Mouse (Mus musculus): ENCODE data around the gene Gm21915.

The Gm21915 gene

GRCm38 (mm10) chr9:40670313-40670712, at the start of gene Gm21915:
TSS of gene Gm21915 (plus strand) at chr9:40670613.
- no peak for DNase-seq (ENCODE audit: low read depth, low spot score)

DNA sequence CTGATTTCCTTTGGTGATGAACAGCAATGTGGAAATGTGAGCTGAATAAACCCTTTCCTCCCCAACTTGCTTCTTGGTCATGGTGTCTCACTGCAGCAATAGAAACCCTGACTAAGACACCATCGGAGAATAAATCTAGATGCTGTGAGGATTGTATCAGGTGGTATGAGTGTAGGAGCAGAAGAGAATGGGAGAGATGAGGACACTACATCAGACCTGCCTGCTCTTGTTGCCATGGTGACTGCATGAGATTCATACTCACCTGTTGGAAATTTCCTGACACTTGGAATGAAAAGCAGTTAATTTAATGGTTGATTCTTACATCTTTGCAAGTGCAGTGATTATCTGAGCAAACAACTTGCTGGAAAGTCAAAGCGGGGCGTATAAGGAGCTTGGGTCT, 48.1 kb upstream of the Gm21915 start:
- DNase-seq (ENCODE audit: low read depth, low spot score): no peak

GRCm38 (mm10) chr9:40622793-40623192, 47.6 kb upstream of the Gm21915 start:
- no peak for DNase-seq (ENCODE audit: low read depth, low spot score)

DNA sequence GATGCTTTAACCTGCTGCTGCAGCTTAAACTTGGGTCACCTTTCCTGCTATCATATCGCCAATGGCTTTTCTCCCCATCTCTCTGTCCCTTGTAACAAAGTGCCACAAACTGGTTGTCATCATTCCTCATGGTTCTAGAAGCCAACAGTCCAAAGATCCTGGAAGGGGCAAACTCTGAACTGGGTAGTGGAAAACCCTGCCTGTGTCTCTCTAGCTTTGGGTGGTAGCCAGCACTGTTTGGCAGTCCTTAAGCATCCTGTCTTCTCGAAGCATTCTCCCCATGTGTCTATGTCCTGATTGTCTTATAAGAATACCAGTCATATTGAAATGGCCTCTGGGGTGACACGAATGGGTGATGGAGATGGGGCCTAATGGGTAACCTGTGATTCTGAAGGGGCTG, 45.1 kb upstream of the Gm21915 start:
- DNase-seq (ENCODE audit: low read depth, low spot score): no peak

DNA sequence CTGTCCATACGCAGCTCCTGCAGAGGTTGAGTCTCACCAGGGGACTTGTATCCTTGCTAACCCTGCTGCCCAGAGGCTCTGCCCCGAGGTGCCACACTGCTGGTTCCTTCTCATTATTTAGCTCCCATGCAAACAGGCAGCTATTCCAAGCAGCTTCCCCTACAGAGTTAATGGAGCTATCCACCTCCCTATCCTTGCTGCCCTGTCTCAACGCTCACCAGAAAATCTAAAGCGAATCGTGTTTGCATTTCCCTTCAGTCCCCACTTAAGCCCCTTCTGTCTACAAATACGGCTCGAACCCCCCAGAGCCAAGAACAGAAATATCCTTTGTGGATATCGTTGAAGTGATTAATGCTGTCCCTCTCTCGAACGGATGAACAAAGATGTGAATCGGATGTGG, 43.8 kb upstream of the Gm21915 start:
- DNase-seq (ENCODE audit: low read depth, low spot score): no peak

GRCm38 (mm10) chr9:40627146-40627713, 43.2 kb upstream of the Gm21915 start:
- DNase-seq (ENCODE audit: low read depth, low spot score): no peak

- DNase-seq (ENCODE audit: low read depth, low spot score): no peak
These were observed 42.0 kb upstream of the Gm21915 start for GRCm38 (mm10) chr9:40628130-40629069.

DNA sequence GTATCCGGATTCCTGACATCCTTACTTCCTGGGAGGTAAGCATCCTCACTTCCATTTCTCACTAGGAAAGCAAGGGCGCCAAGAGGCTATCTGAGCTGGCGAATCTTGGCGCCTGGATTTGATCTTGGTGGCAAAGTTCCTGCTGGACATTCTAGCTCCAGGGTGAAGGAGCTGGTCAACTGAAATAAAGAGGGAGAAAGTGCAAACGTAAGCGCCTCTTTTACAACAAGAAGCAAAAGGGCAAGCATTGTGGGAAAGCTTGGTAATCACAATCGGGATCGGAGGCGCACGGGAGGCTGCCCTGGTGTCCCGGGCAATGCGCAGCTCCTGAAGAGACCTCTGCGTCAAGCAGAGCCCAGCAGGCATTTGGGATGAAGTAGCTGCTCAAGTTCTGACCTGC, 41.0 kb upstream of the Gm21915 start:
- DNase-seq (ENCODE audit: low read depth, low spot score): no peak

- DNase-seq (ENCODE audit: low read depth, low spot score): no peak
These were observed 39.3 kb upstream of the Gm21915 start for GRCm38 (mm10) chr9:40631101-40631500.

DNA sequence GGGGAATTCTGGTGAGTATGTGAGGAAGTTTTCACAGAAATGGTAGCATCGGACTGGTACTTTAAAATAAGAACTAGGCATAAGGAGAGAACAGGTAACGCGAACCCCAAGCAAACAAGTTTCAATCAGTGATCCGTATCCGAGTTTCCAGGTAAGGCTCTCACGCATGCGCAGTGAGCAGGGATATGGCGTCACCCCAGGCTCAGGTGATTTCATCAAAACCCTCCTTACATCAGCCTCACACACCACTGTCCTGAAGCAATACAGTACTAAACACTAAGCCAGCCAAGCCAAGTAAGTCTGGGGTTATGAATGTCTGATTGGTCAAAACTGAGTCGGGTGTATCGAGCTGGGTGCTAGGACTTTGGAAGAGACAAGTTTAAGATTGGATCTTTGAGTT, 38.9 kb upstream of the Gm21915 start:
- no peak for DNase-seq (ENCODE audit: low read depth, low spot score)

DNA sequence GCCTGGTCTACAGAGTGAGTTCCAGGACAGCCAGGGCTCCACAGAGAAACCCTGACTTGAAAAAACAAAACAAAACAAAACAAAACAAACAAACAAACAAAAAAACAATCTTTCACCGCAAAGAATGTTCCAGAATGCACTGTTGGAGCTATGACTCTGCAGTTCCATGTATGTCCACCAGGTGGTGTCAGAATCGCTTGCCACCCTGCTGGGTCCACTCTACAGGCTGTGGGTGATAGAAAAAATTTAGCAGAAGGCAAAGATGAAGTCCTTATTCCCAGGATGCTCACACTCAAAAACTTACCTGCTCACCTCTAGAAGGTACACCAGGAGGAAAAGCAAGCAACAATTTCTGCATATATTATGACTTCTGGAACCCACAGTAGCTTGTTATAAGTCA, 34.4 kb upstream of the Gm21915 start:
- peak; percentile 36 for DNase-seq (ENCODE audit: low read depth, low spot score)

DNA sequence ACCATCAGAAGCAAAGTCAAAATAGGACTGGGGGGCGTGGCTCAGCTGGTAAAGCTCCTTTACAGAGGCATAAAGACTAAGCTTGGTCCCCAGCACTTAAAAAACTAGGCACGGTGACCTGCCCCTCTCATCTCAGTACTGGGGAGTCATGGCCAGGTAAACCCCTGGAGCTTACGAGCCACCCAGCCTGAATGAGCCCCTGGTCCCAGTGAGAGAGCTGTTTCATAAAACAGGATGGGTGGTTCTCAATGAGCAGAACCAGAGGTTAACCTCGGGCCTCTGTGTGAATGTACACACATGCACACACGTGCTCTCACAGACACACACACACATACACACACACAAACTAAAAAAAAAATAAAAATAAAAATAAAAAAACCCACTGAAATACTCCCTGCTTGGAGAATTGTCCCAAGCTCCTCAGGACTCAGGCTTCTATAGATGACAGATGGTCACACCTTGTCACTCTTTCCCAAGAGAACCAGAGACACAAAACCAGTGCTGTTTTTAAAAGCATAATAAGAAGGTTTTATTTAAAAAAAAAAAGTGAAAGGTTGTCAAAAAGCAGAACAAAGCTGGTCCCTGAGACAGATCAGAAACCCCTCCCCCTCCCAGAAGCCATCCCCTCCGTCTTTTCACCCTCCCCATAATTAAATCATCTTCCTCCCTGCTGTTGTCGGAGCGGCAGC, 32.6 kb upstream of the Gm21915 start:
- DNase-seq (ENCODE audit: low read depth, low spot score): no peak

DNA sequence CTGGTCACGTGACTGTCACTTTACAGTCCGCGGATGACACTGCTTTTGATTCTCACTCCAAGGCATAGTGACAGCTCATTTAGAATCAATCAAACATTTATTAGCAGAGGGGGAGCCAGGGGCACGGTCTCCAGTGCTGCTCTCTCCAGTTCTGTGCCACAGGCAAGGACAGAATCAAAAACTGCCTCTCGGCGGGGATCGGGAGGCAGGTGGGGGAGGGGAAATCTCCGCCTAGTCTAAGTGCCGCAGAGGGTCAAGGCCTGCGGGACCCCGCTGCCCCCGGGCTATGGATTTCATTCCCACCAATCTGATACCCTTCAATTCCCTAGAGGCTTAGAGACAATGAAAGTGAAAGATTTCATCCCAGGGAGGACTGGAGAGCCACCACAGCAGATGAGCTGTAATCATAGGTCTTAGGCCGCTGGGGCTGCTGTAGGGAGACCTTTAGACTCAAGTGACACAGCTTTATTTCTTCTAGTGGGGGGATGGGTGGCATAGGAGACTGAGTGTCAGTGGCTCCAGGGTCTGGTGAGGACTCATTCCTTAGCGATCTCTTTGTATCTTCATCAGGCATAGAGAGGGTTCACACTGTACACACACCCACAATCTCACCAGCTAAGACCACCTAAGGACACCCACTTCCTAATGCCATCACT, 31.9 kb upstream of the Gm21915 start:
- DNase-seq (ENCODE audit: low read depth, low spot score): no peak

GRCm38 (mm10) chr9:40639536-40640187, 30.8 kb upstream of the Gm21915 start:
- no peak for DNase-seq (ENCODE audit: low read depth, low spot score)

- no peak for DNase-seq (ENCODE audit: low read depth, low spot score)
These were observed 29.1 kb upstream of the Gm21915 start for GRCm38 (mm10) chr9:40641318-40641717.

GRCm38 (mm10) chr9:40642470-40643220, 27.8 kb upstream of the Gm21915 start:
- no peak for DNase-seq (ENCODE audit: low read depth, low spot score)

- no peak for DNase-seq (ENCODE audit: low read depth, low spot score)
These were observed 21.0 kb upstream of the Gm21915 start for GRCm38 (mm10) chr9:40649444-40649843.

GRCm38 (mm10) chr9:40649983-40650382, 20.4 kb upstream of the Gm21915 start:
- DNase-seq (ENCODE audit: low read depth, low spot score): no peak

- DNase-seq (ENCODE audit: low read depth, low spot score): no peak
These were observed 19.1 kb upstream of the Gm21915 start for GRCm38 (mm10) chr9:40651239-40651859.

DNA sequence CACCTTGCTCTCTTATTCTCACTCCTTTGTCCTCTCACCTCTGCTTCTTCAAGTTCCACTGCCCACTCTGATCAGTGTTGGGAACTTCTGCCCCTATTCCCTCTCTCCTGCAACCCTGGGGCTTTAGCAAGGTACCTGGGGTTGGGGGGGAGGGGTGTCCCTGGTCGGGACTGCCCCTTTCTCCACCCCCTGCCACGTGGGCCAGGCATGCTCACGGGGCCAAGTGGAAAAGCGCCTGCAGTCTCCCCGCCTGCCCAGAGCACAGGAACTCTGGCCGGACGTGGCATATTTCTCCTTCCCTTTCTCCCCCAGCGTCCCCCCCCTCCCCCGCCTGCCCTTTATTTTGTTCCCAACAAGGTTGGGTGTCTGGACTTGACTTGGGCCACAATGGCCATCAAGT, 17.7 kb upstream of the Gm21915 start:
- no peak for DNase-seq (ENCODE audit: low read depth, low spot score)
